In the genomic region with DNA sequence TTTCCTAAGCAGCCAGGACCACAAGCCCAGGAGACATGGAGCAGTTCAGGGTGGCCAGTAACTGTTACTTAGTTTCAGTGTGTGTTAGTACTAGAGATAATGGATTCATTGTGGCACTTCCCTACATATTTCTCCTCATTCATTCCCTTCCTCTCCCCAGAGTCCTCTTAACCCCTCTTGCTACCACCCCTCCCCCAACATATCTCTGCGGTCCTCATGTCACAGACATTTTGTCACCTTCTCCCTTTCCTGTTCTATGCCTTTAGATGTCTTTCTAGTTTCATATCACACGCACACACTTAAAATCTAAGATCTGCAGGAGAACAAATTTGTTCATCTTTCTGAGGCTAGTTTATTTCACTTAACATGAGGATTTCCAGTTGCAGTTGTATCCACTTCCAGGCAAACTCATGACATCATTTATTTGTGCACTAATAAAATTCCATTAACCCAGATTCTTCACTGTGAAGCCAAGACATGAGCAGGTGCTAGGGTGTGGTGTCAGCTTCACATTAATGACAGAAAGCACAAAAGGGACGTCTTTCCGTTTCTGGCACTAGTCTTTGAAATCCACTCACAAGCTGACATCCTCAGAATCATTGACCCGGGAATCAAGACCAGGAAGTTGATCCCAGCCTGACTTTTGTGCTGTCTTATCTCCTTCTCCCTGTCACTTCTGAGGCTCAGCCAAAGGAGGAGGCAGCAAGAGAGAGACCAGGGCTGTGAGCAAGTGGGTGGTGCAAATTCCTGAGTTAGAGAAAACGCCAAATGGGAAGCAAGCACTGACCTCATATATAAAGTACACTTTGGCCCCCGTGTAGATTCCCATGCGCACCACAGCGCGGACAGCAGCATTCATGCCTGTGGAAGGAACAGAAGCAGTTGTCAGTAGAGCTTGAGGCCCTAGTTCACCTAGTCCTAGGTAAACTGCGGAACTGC, we compare ENCODE assay signal across 11 mouse cellular contexts. TPM values are rescaled to one million over a fixed set of nuclear protein-coding genes. Genes with fewer than 3 reads are reported as not detected.
A peak's percentile ranks its signal among the peaks of the same experiment; 100 is the strongest.
DNase-seq lines count a peak whose midpoint lies in the region; ATAC-seq lines count a peak whose summit lies in the region.
"Had no signal": no experiment of that assay in that cellular context is flagged by ENCODE, and none has a peak within 500 bp of the region (broad histone marks: within the 10 kb centered on the region; RNA-seq: fewer than 3 reads in every experiment).

No protein-coding gene starts in this region.

- H3K4me3 ChIP-seq in intestine, embryonic 15.5 days (replicated peaks) = no peak overlapping the region
- H3K4me3 ChIP-seq: erythroblast, embryonic 14.5 days; midbrain, embryonic 10.5 days had no signal

- H3K27me3 ChIP-seq in intestine, embryonic 15.5 days (replicated peaks) = no peaks in the 10 kb centered on the region

- peaks cover 11% of the 10 kb centered on the region for H3K4me1 ChIP-seq in intestine, embryonic 15.5 days (replicated peaks)

- H3K4me2 ChIP-seq in intestine, embryonic 15.5 days (replicated peaks) = no peak overlapping the region

- H3K9me3 ChIP-seq in intestine, embryonic 15.5 days = no peaks in the 10 kb centered on the region
- H3K9me3 ChIP-seq: midbrain, embryonic 10.5 days had no signal

- no peak overlapping the region for H3K9ac ChIP-seq in intestine, embryonic 15.5 days

- WGBS in intestine, embryonic 15.5 days = 39% methylated on average over 11 of the region's 11 CpGs

- no peak for DNase-seq in frontal cortex, postnatal 14 days (ENCODE audit: low spot score in 2 of 2)
- DNase-seq in retina, postnatal 1 day = peak; percentile 34
- DNase-seq in retina, embryonic 14.5 days (ENCODE audit: low spot score) = no peak
- peak; percentile 85 for DNase-seq in yolk sac, embryonic 10.5 days (ENCODE audit: low spot score)
- no peak for DNase-seq in c-Kit-positive CD71-positive TER-119-positive erythroid progenitor cells, embryonic 14.5 days (ENCODE audit: low spot score)
- DNase-seq in layer of hippocampus, adult 11-12 months (ENCODE audit: low spot score) = no peak
- DNase-seq: cerebellum, postnatal 10 days had no signal

- H3K36me3 ChIP-seq in intestine, embryonic 15.5 days = no peaks in the 10 kb centered on the region
- H3K36me3 ChIP-seq: midbrain, embryonic 10.5 days had no signal

- ATAC-seq in frontal cortex, adult (ENCODE audit: low TSS enrichment) = peak; percentile 36
- peak; percentile 75 for ATAC-seq in intestine, embryonic 15.5 days

- H3K27ac ChIP-seq in intestine, embryonic 15.5 days = peak overlapping the region; percentile 77
- H3K27ac ChIP-seq: midbrain, embryonic 10.5 days had no signal

RNA-seq across cellular contexts. Expression of a gene that starts 13.2 kb away (rescaled TPM):
- polyA plus RNA-seq in intestine, embryonic 15.5 days (2015; fragmentation: Nextera tagmentation; extraction: Ambion mirVana) = 98.5 and 102 TPM in 2 replicates

Comparison
In these comparisons a context has a peak if more than half of its experiments do, and no peak if none do; other contexts are left out.
1. DNase-seq: peak in retina, postnatal 1 day (single experiment) and yolk sac, embryonic 10.5 days (single experiment); none in frontal cortex, postnatal 14 days (0 of 2), retina, embryonic 14.5 days (single experiment), c-Kit-positive CD71-positive TER-119-positive erythroid progenitor cells, embryonic 14.5 days (single experiment) and layer of hippocampus, adult 11-12 months (single experiment).